Mouse (Mus musculus) CH12.LX (cell line): ENCODE measurements around the gene Gnai2. TPM values are rescaled to one million over a fixed set of nuclear protein-coding genes. Genes with fewer than 3 reads are reported as not detected.

Experiments used
- DNase-seq: peaks from one replicate; pipeline ENCODE4 v3.0.0-alpha.2; 2013; ENCODE audit errors: extremely low read depth
- H3K27ac ChIP-seq: 2 replicates; pipeline ENCODE4 v1.5.1; 2012; ENCODE audit warnings: low read depth, mild to moderate bottlenecking, control low read depth, moderate library complexity; ENCODE audit not compliant: insufficient read depth
- H3K27me3 ChIP-seq: replicated peaks from 2 replicates; pipeline ENCODE3; 2012; ENCODE audit warnings: inconsistent platforms
- H3K36me3 ChIP-seq, 2 experiments: replicated peaks in 1 of 2; 2 replicates each; pipeline versions ENCODE3 to v1.6.1; 2012; ENCODE audit warnings: inconsistent platforms in 1 of 2, low read length in 1 of 2, mild to moderate bottlenecking in 1 of 2, mixed read lengths in 1 of 2, moderate library complexity in 1 of 2; ENCODE audit not compliant: control insufficient read depth in 1 of 2, insufficient read depth in 1 of 2
- H3K4me1 ChIP-seq, 2 experiments: 2 replicates each; pipeline ENCODE4 v1.6.1; 2012; ENCODE audit warnings: inconsistent platforms in 1 of 2, moderate library complexity in 1 of 2; ENCODE audit not compliant: insufficient read depth in 2 of 2, control insufficient read depth in 1 of 2
- H3K4me2 ChIP-seq: 2 replicates; pipeline ENCODE4 v1.6.1; 2012; ENCODE audit warnings: low read depth, mild to moderate bottlenecking, control low read depth; ENCODE audit not compliant: poor library complexity, insufficient read depth, severe bottlenecking
- H3K4me3 ChIP-seq, 3 experiments: fragments of 150-350 bp in 1 of 3; sonication (generic) in 1 of 3; replicated peaks in 1 of 3; 2 replicates each; pipeline versions ENCODE3 to v1.5.1; 2011 to 2012; ENCODE audit warnings: low read depth in 2 of 3, low read length in 2 of 3, mild to moderate bottlenecking in 2 of 3, moderate library complexity in 2 of 3, control low read depth in 1 of 3, improper control_type of control experiment in 1 of 3, inconsistent platforms in 1 of 3, mixed read lengths in 1 of 3; ENCODE audit not compliant: poor library complexity in 1 of 3
- H3K79me2 ChIP-seq: replicated peaks from 2 replicates; pipeline ENCODE4 v1.6.1; 2012; ENCODE audit warnings: mild to moderate bottlenecking, moderate library complexity; ENCODE audit not compliant: control insufficient read depth, poor library complexity, insufficient read depth, severe bottlenecking; ENCODE audit errors: extremely low read depth
- H3K9ac ChIP-seq: 2 replicates; pipeline ENCODE4 v1.6.1; 2012; ENCODE audit warnings: low read depth, mild to moderate bottlenecking, control low read depth, moderate library complexity; ENCODE audit not compliant: insufficient read depth
- H3K9me3 ChIP-seq: replicated peaks from 2 replicates; pipeline ENCODE3; 2012; ENCODE audit warnings: low read length, inconsistent platforms, mixed read lengths
- ELF1 ChIP-seq: IDR thresholded peaks from 2 replicates; pipeline ENCODE4 v1.6.1; 2014; ENCODE audit warnings: low read depth, mild to moderate bottlenecking, inconsistent platforms, low read length, improper control_type of control experiment
- ETS1 ChIP-seq: conservative IDR thresholded peaks from 2 replicates; pipeline ENCODE4 v1.6.1; 2012; ENCODE audit warnings: low read depth, mild to moderate bottlenecking, inconsistent platforms, low read length, improper control_type of control experiment, moderate library complexity
- IRF4 ChIP-seq: IDR thresholded peaks from 2 replicates; pipeline ENCODE4 v1.6.1; 2014; ENCODE audit warnings: low read depth, mild to moderate bottlenecking, inconsistent platforms, low read length, improper control_type of control experiment
- JUND ChIP-seq: conservative IDR thresholded peaks from 2 replicates; pipeline ENCODE4 v1.6.1; 2011; ENCODE audit warnings: low read depth, low read length, improper control_type of control experiment
- MAFK ChIP-seq: IDR thresholded peaks from 2 replicates; pipeline ENCODE4 v1.6.1; 2011; ENCODE audit warnings: low read length, improper control_type of control experiment; ENCODE audit not compliant: insufficient replicate concordance
- MAX ChIP-seq: IDR thresholded peaks from 2 replicates; pipeline ENCODE4 v1.6.1; 2011; ENCODE audit warnings: low read length, improper control_type of control experiment
- MEF2A ChIP-seq: IDR thresholded peaks from 2 replicates; pipeline ENCODE4 v1.6.1; 2014; ENCODE audit warnings: low read depth, mild to moderate bottlenecking, inconsistent platforms, low read length, improper control_type of control experiment, borderline replicate concordance
- MYC ChIP-seq: IDR thresholded peaks from 2 replicates; pipeline ENCODE4 v1.6.1; 2011; ENCODE audit warnings: low read depth, mild to moderate bottlenecking, improper control_type of control experiment, low read length
- NELFE ChIP-seq: IDR thresholded peaks from 2 replicates; pipeline ENCODE4 v1.6.1; 2011; ENCODE audit warnings: low read depth, low read length, improper control_type of control experiment
- PAX5 ChIP-seq: IDR thresholded peaks from 2 replicates; pipeline ENCODE4 v1.6.1; 2012; ENCODE audit warnings: low read length, inconsistent platforms, mixed read lengths
- POLR2AphosphoS2 ChIP-seq: IDR thresholded peaks from 2 replicates; pipeline ENCODE4 v1.6.1; 2011; ENCODE audit warnings: low read depth, low read length, improper control_type of control experiment
- RAD21 ChIP-seq: IDR thresholded peaks from 2 replicates; pipeline ENCODE4 v1.6.1; 2011; ENCODE audit warnings: low read depth, mild to moderate bottlenecking, low read length, improper control_type of control experiment, moderate library complexity
- SIN3A ChIP-seq: IDR thresholded peaks from 2 replicates; pipeline ENCODE4 v1.6.1; 2012; ENCODE audit warnings: low read length, improper control_type of control experiment, inconsistent platforms
- SMC3 ChIP-seq: IDR thresholded peaks from 2 replicates; pipeline ENCODE4 v1.6.1; 2011; ENCODE audit warnings: low read depth, low read length, improper control_type of control experiment
- UBTF ChIP-seq: IDR thresholded peaks from 2 replicates; pipeline ENCODE4 v1.6.1; 2012; ENCODE audit warnings: low read depth, mild to moderate bottlenecking, inconsistent platforms, low read length, improper control_type of control experiment, moderate library complexity
- USF1 ChIP-seq: IDR thresholded peaks from 2 replicates; pipeline ENCODE4 v1.6.1; 2014; ENCODE audit warnings: low read depth, mild to moderate bottlenecking, inconsistent platforms, low read length, improper control_type of control experiment
- ZKSCAN1 ChIP-seq: IDR thresholded peaks from 2 replicates; pipeline ENCODE4 v1.6.1; 2012; ENCODE audit warnings: low read depth, inconsistent platforms, low read length, improper control_type of control experiment, borderline replicate concordance
- ZNF384 ChIP-seq: IDR thresholded peaks from 2 replicates; pipeline ENCODE4 v1.6.1; 2012; ENCODE audit warnings: low read depth, low read length, improper control_type of control experiment, inconsistent platforms
- dilution Hi-C: fragments of 300-500 bp; cut with MboI; formaldehyde crosslinking; loops from 2 replicates; pipeline ENCODE4 v1.14.3; 2020; ENCODE audit warnings: low sequenced_read_pairs; ENCODE audit not compliant: extremely low pct_unique_long_range_greater_than_20kb, extremely low pct_ligation_motif_present
- in situ Hi-C: fragments of 300-500 bp; cut with MboI; formaldehyde crosslinking; loops from 3 replicates; pipeline ENCODE4 v1.14.3; 2019; ENCODE audit warnings: low sequenced_read_pairs, low pct_ligation_motif_present, low pct_unique_long_range_greater_than_20kb, mixed read lengths
- polyA plus RNA-seq: library from polyadenylated mRNA; unstranded; fragments of >175 nt; gene quantifications from 2 replicates; pipeline ENCODE4 v1.2.1, GENCODE M21; 2012; ENCODE audit warnings: low read depth; ENCODE audit not compliant: insufficient read length
- total RNA-seq, 2 experiments: library from RNA; depleted of rRNA; stranded (reverse); fragments of 300-350 nt in 1 of 2; fragments of >200 nt in 1 of 2; gene quantifications; 2 replicates each; pipeline ENCODE4 v1.2.3; 2012 to 2014

The Gnai2 gene
- total and polyA plus RNA-seq, 3 experiments = 86.2 to 262 (median 154) TPM

GRCm38 (mm10) chr9:107643544-107644214, 8.5 kb upstream of the Gnai2 start:
- Histone ChIP-seq H3K4me3 (peak overlapping the region; percentile 66 to 68 (median 67)), H3K4me2 (peak overlapping the region; percentile 82; the same call in 1 of the 2 replicates), H3K27me3 (peaks cover 8% of the 10 kb centered on the region), H3K79me2 (no peaks in the 10 kb centered on the region), H3K36me3 (no peaks in the 10 kb centered on the region), H3K9ac (peak overlapping the region; percentile 99), H3K4me1 (peaks cover 13 to 43% of the 10 kb centered on the region in 2 experiments), H3K9me3 (no peaks in the 10 kb centered on the region), H3K27ac (no peak overlapping the region)
- TF ChIP-seq NELFE (no peak), PAX5 (no peak)
- in situ Hi-C loops (loop anchor here (5.0 kb wide), 2 partner anchors 34 to 36 kb away; partner anchors contain the start of genes Gnat1 and Sema3b), dilution Hi-C loops (no loop called here)
- no peak for DNase-seq

GRCm38 (mm10) chr9:107641666-107642065, 6.5 kb upstream of the Gnai2 start:
- no peak overlapping the region for H3K27ac ChIP-seq
- no peaks in the 10 kb centered on the region for H3K9me3 ChIP-seq
- dilution Hi-C loops = no loop called here
- DNase-seq = no peak
- H3K79me2 ChIP-seq = no peaks in the 10 kb centered on the region
- TF ChIP-seq SMC3 (no peak), POLR2AphosphoS2 (no peak), UBTF (no peak), MYC (no peak), MEF2A (no peak), USF1 (no peak), ETS1 (no peak), ELF1 (no peak), ZKSCAN1 (no peak), JUND (no peak), RAD21 (no peak), IRF4 (no peak), MAX (no peak), MAFK (no peak), SIN3A (no peak), ZNF384 (no peak)
- TF ChIP-seq, all 38 proteins: peak for 0
- Histone ChIP-seq H3K4me1 (peaks cover 13 to 43% of the 10 kb centered on the region in 2 experiments), H3K4me3 (no peak overlapping the region), H3K27me3 (peaks cover 7% of the 10 kb centered on the region), H3K36me3 (no peaks in the 10 kb centered on the region), H3K4me2 (no peak overlapping the region), H3K9ac (no peak overlapping the region)
- in situ Hi-C loops = loop anchor here (5.0 kb wide), 2 partner anchors 34 to 36 kb away; partner anchors contain the start of genes Gnat1 and Sema3b
